Mouse (Mus musculus) intestine, embryonic 16.5 days (tissue): ENCODE data around the gene Hcn1. TPM values are rescaled to one million over a fixed set of nuclear protein-coding genes. Genes with fewer than 3 reads are reported as not detected.

Experiments used
- ATAC-seq: fragments of 200-750 bp; cut with Nextera tagmentation; 2 replicates; pipeline ENCODE4 v1.8.0; 2017; ENCODE audit warnings: moderate TSS enrichment, moderate library complexity
- H3K27ac ChIP-seq: fragments of 300-500 bp; sonication (generic); 2 replicates; pipeline ENCODE4 v1.5.1; 2014; ENCODE audit warnings: mild to moderate bottlenecking, low read length
- H3K27me3 ChIP-seq: fragments of 300-500 bp; sonication (generic); replicated peaks from 2 replicates; pipeline ENCODE4 v1.6.1; 2014; ENCODE audit warnings: low read length, control low read depth, mixed read lengths; ENCODE audit not compliant: control insufficient read depth, insufficient read depth
- H3K36me3 ChIP-seq: fragments of 300-500 bp; sonication (generic); 2 replicates; pipeline ENCODE4 v1.6.1; 2014; ENCODE audit warnings: low read length, control low read depth; ENCODE audit not compliant: control insufficient read depth, insufficient read depth
- H3K4me1 ChIP-seq: fragments of 300-500 bp; sonication (generic); 2 replicates; pipeline ENCODE4 v1.6.1; 2014; ENCODE audit warnings: low read length, control low read depth, mixed read lengths; ENCODE audit not compliant: control insufficient read depth, insufficient read depth
- H3K4me2 ChIP-seq: fragments of 300-500 bp; sonication (generic); 2 replicates; pipeline ENCODE4 v1.6.1; 2014; ENCODE audit warnings: low read depth, low read length, control low read depth
- H3K4me3 ChIP-seq: fragments of 300-500 bp; sonication (generic); 2 replicates; pipeline ENCODE4 v1.5.1; 2014; ENCODE audit warnings: mild to moderate bottlenecking, low read length
- H3K9ac ChIP-seq: fragments of 300-500 bp; sonication (generic); 2 replicates; pipeline ENCODE4 v1.6.1; 2014; ENCODE audit warnings: low read depth, low read length
- H3K9me3 ChIP-seq: fragments of 300-500 bp; sonication (generic); 2 replicates; pipeline ENCODE4 v1.6.1; 2016; ENCODE audit warnings: low read length, control low read depth; ENCODE audit not compliant: control insufficient read depth
- WGBS: fragments of 180-500 bp; shearing (Covaris S2); extraction: QIAGEN DNeasy Blood & Tissue Kit; methylation state at CpG from one replicate; pipeline ENCODE4 v1.1.7; 2014; 5-methylcytosine and 5-hydroxymethylcytosine counted together
- polyA plus RNA-seq: library from polyadenylated mRNA; unstranded; fragments of >200 nt; fragmentation: Nextera tagmentation; extraction: Ambion mirVana; gene quantifications from 2 replicates; pipeline ENCODE4 v1.2.1, GENCODE M21; 2015

The Hcn1 gene
- polyA plus RNA-seq, 1 experiment from 2014 or later, result 0.02 TPM

- Histone ChIP-seq H3K27me3 (no peaks in the 10 kb centered on the region), H3K27ac (no peak overlapping the region), H3K4me3 (no peak overlapping the region), H3K4me2 (no peak overlapping the region), H3K9ac (no peak overlapping the region), H3K36me3 (no peaks in the 10 kb centered on the region), H3K9me3 (no peaks in the 10 kb centered on the region), H3K4me1 (no peaks in the 10 kb centered on the region)
- no peak for ATAC-seq
- 91% methylated on average over 7 of the region's 7 CpGs for WGBS
Observed at GRCm38 (mm10) chr13:117838264-117838663, 236.1 kb downstream of the Hcn1 start.

- Histone ChIP-seq H3K4me1 (no peaks in the 10 kb centered on the region), H3K36me3 (no peaks in the 10 kb centered on the region), H3K27ac (no peak overlapping the region), H3K9me3 (no peaks in the 10 kb centered on the region), H3K9ac (no peak overlapping the region), H3K4me3 (no peak overlapping the region), H3K27me3 (no peaks in the 10 kb centered on the region), H3K4me2 (no peak overlapping the region)
- ATAC-seq, result no peak
Observed at GRCm38 (mm10) chr13:117842366-117842765, 240.2 kb downstream of the Hcn1 start.

GRCm38 (mm10) chr13:117847290-117847689, 245.2 kb downstream of the Hcn1 start:
- ATAC-seq, result no peak
- no peaks in the 10 kb centered on the region for H3K36me3 ChIP-seq
- 91% methylated on average over 2 of the region's 2 CpGs for WGBS
- H3K27ac ChIP-seq, result no peak overlapping the region
- no peak overlapping the region for H3K4me2 ChIP-seq
- H3K4me1 ChIP-seq, result no peaks in the 10 kb centered on the region
- H3K4me3 ChIP-seq, result no peak overlapping the region
- no peak overlapping the region for H3K9ac ChIP-seq
- H3K9me3 ChIP-seq, result no peaks in the 10 kb centered on the region
- no peaks in the 10 kb centered on the region for H3K27me3 ChIP-seq

- no peaks in the 10 kb centered on the region for H3K9me3 ChIP-seq
- H3K27ac ChIP-seq, result no peak overlapping the region
- no peaks in the 10 kb centered on the region for H3K4me1 ChIP-seq
- no peak overlapping the region for H3K9ac ChIP-seq
- no peaks in the 10 kb centered on the region for H3K27me3 ChIP-seq
- ATAC-seq, result no peak
- no peak overlapping the region for H3K4me2 ChIP-seq
- H3K36me3 ChIP-seq, result no peaks in the 10 kb centered on the region
- WGBS, result 85% methylated on average over 4 of the region's 4 CpGs
- no peak overlapping the region for H3K4me3 ChIP-seq
Observed at GRCm38 (mm10) chr13:117848757-117849156, 246.6 kb downstream of the Hcn1 start.

- WGBS, result 73% methylated on average over 6 of the region's 6 CpGs
- Histone ChIP-seq H3K27me3 (no peaks in the 10 kb centered on the region), H3K4me1 (no peaks in the 10 kb centered on the region), H3K9me3 (no peaks in the 10 kb centered on the region), H3K9ac (no peak overlapping the region), H3K27ac (no peak overlapping the region), H3K4me2 (no peak overlapping the region), H3K36me3 (no peaks in the 10 kb centered on the region), H3K4me3 (no peak overlapping the region)
- ATAC-seq, result no peak
Observed at GRCm38 (mm10) chr13:117851954-117852710, 250.0 kb downstream of the Hcn1 start.

- ATAC-seq, result no peak
Observed at GRCm38 (mm10) chr13:117852711-117853051, 250.6 kb downstream of the Hcn1 start.

GRCm38 (mm10) chr13:117858416-117858815, 256.3 kb downstream of the Hcn1 start:
- no peak overlapping the region for H3K9ac ChIP-seq
- no peak for ATAC-seq
- 48% methylated on average over 3 of the region's 3 CpGs for WGBS
- H3K27ac ChIP-seq, result no peak overlapping the region
- H3K27me3 ChIP-seq, result no peaks in the 10 kb centered on the region
- H3K4me1 ChIP-seq, result no peaks in the 10 kb centered on the region
- no peaks in the 10 kb centered on the region for H3K36me3 ChIP-seq
- no peaks in the 10 kb centered on the region for H3K9me3 ChIP-seq
- no peak overlapping the region for H3K4me3 ChIP-seq
- no peak overlapping the region for H3K4me2 ChIP-seq

More at GRCm38 (mm10) chr13:117852711-117853051, 250.6 kb downstream of the Hcn1 start:
- Histone ChIP-seq H3K4me1 (no peaks in the 10 kb centered on the region), H3K4me2 (no peak overlapping the region), H3K9ac (no peak overlapping the region), H3K36me3 (no peaks in the 10 kb centered on the region), H3K27me3 (no peaks in the 10 kb centered on the region), H3K4me3 (no peak overlapping the region), H3K9me3 (no peaks in the 10 kb centered on the region), H3K27ac (no peak overlapping the region)
- WGBS, result 90% methylated on average over 2 of the region's 2 CpGs

GRCm38 (mm10) chr13:117877787-117878186, 275.7 kb downstream of the Hcn1 start:
- Histone ChIP-seq H3K4me1 (no peaks in the 10 kb centered on the region), H3K4me2 (no peak overlapping the region), H3K36me3 (no peaks in the 10 kb centered on the region), H3K4me3 (no peak overlapping the region), H3K27ac (no peak overlapping the region), H3K27me3 (no peaks in the 10 kb centered on the region), H3K9me3 (no peaks in the 10 kb centered on the region), H3K9ac (no peak overlapping the region)
- WGBS, result 50% methylated on average over 8 of the region's 8 CpGs
- ATAC-seq, result no peak

- Histone ChIP-seq H3K4me3 (no peak overlapping the region), H3K4me1 (no peaks in the 10 kb centered on the region), H3K36me3 (no peaks in the 10 kb centered on the region), H3K27ac (no peak overlapping the region), H3K27me3 (no peaks in the 10 kb centered on the region), H3K9me3 (no peaks in the 10 kb centered on the region), H3K9ac (no peak overlapping the region), H3K4me2 (no peak overlapping the region)
- no peak for ATAC-seq
- WGBS, result 64% methylated on average over 4 of the region's 4 CpGs
Observed at GRCm38 (mm10) chr13:117880471-117881225, 278.5 kb downstream of the Hcn1 start.
